Mouse (Mus musculus) cortical plate, adult 2 months (tissue): ENCODE results near the gene Ccdc27.

ENCODE experiments used
- CTCF ChIP-seq: fragments of 200-500 bp; IDR thresholded peaks from 2 replicates; pipeline ENCODE4 v1.5.1; 2011; ENCODE audit warnings: mild to moderate bottlenecking, control low read depth, low read length; ENCODE audit not compliant: insufficient read depth; ENCODE audit errors: extremely low read depth
- POLR2A ChIP-seq: fragments of 200-500 bp; IDR thresholded peaks from 2 replicates; pipeline ENCODE4 v1.6.1; 2011; ENCODE audit warnings: mild to moderate bottlenecking, low read length, control low read depth; ENCODE audit not compliant: insufficient read depth; ENCODE audit errors: extremely low read depth

- TF ChIP-seq CTCF, result no peak
- TF ChIP-seq POLR2A, result no peak
Measured at GRCm38 (mm10) chr4:154026441-154026761, 16.1 kb downstream of the Ccdc27 start.
